Mouse (Mus musculus) ovary, adult 2 months (tissue): ENCODE results near the gene Syne2. TPM values are rescaled to one million over a fixed set of nuclear protein-coding genes. Genes with fewer than 3 reads are reported as not detected.

Experiments used
- polyA plus RNA-seq: library from polyadenylated mRNA; depleted of rRNA; stranded (reverse); fragments of >200 nt; gene quantifications from 2 replicates; pipeline ENCODE4 v1.2.3, GENCODE M21; 2012; rRNA removed

The Syne2 gene
- 206 and 209 TPM in 2 replicates for polyA plus RNA-seq

GRCm38 (mm10) chr12:75817959-75818452 is at the start of gene Syne2:
TSS of gene Syne2 (plus strand) at chr12:75818134.

Other genes starting within 250 kb of the Syne2 start
- 21.8 and 34.5 TPM in 2 replicates for gene Ppp2r5e, start 221.9 kb upstream of the Syne2 start, polyA plus RNA-seq
- gene Wdr89, start 148.6 kb upstream of the Syne2 start, polyA plus RNA-seq = 3.5 and 3.9 TPM in 2 replicates
- 59.0 and 71.1 TPM in 2 replicates for gene Sgpp1, start 82.4 kb upstream of the Syne2 start, polyA plus RNA-seq